Mouse (Mus musculus): ENCODE measurements around the gene Fer.

The Fer gene

GRCm38 (mm10) chr17:64140063-64140850 is 277.4 kb downstream of the Fer start:
- DNase-seq (ENCODE audit: low spot score in 2 of 2), result no peak

GRCm38 (mm10) chr17:64141856-64142255 is 279.0 kb downstream of the Fer start:
- no peak for DNase-seq (ENCODE audit: low spot score in 2 of 2)

- DNase-seq (ENCODE audit: low spot score in 2 of 2), result no peak
Observed at GRCm38 (mm10) chr17:64146409-64146808, 283.5 kb downstream of the Fer start.

GRCm38 (mm10) chr17:64150717-64151116 is 287.9 kb downstream of the Fer start:
- no peak for DNase-seq (ENCODE audit: low spot score in 2 of 2)

GRCm38 (mm10) chr17:64167731-64168130 is 304.9 kb downstream of the Fer start:
- peak in 1 of 2 experiments; percentile 26 for DNase-seq (ENCODE audit: low spot score in 2 of 2)

GRCm38 (mm10) chr17:64170019-64170418 is 307.2 kb downstream of the Fer start:
- no peak for DNase-seq (ENCODE audit: low spot score in 2 of 2)

GRCm38 (mm10) chr17:64172474-64172873 is 309.6 kb downstream of the Fer start:
- no peak for DNase-seq (ENCODE audit: low spot score in 2 of 2)

GRCm38 (mm10) chr17:64180546-64180945 is 317.7 kb downstream of the Fer start:
- DNase-seq (ENCODE audit: low spot score in 2 of 2), result no peak

- no peak for DNase-seq (ENCODE audit: low spot score in 2 of 2)
Observed at GRCm38 (mm10) chr17:64181291-64181690, 318.4 kb downstream of the Fer start.

- no peak for DNase-seq (ENCODE audit: low spot score in 2 of 2)
Observed at GRCm38 (mm10) chr17:64182599-64182998, 319.7 kb downstream of the Fer start.

- DNase-seq (ENCODE audit: low spot score in 2 of 2), result peak in 1 of 2 experiments; percentile 4
Observed at GRCm38 (mm10) chr17:64183196-64183595, 320.3 kb downstream of the Fer start.

Data from right cerebral cortex, postnatal 36 days (tissue).